Mouse (Mus musculus): ENCODE results near the gene Slc4a11. TPM values are rescaled to one million over a fixed set of nuclear protein-coding genes. Genes with fewer than 3 reads are reported as not detected.

Slc4a11 gene
- polyA plus RNA-seq, 1 experiment from 2014 or later, result 0.14 TPM

DNA sequence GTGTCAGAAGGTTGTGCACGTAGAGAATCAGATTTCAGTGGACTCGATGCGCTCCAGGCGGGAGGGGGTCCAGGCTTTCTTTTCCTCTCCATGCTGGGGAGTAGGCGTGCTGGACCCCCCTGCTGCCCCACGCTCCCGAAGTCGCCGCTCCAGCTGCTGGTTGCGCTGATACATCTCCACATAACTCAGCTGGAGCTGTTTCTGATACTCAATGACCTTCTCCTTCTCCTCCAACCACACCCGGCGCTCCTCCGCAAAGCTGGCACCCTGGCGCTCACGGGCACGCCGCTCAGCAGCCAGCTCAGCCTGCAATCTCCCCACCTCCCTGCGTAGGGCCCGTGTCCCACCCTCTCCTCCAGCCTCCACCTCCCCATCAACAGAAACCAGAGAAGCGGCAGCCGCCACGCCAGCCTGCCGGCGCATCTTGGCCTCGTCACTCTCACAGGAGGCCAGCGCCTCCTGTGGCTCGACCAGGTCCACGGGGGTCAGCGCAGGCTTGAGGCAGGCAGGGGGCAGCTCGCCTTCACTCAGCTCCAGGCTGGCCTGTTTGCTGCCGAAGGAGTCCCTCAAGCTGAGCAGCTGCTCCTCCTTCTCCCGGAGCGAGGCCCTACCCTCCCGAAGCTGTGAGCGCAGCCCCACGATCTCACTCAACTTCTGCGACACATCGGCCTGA, 62.4 kb downstream of the Slc4a11 start:
- H3K9me3 ChIP-seq (ENCODE audit: control insufficient read depth, low read length), result no peaks in the 10 kb centered on the region
- peak overlapping the region; percentile 37 for H3K4me3 ChIP-seq (ENCODE audit: low read depth, low read length)
- 6% methylated on average over 38 of the region's 38 CpGs for WGBS
- no peaks in the 10 kb centered on the region for H3K36me3 ChIP-seq (ENCODE audit: control insufficient read depth, insufficient read depth, low read length)
- DNase-seq (ENCODE audit: low spot score), result peak; percentile 72
- peak overlapping the region; percentile 69 for H3K4me2 ChIP-seq (ENCODE audit: low read length)
- H3K27ac ChIP-seq (ENCODE audit: low read depth), result no peak overlapping the region
- peaks cover 15% of the 10 kb centered on the region for H3K4me1 ChIP-seq (replicated peaks; ENCODE audit: control insufficient read depth, insufficient read depth, low read length)
- H3K27me3 ChIP-seq (replicated peaks; ENCODE audit: control insufficient read depth, insufficient read depth, low read length), result peaks cover 47% of the 10 kb centered on the region
- ATAC-seq (replicated peaks; ENCODE audit: low FRiP score, low TSS enrichment, low read depth), result no peak; the same call in 1 of the 2 replicates
- H3K9ac ChIP-seq (ENCODE audit: low read length), result peak overlapping the region; percentile 35

Other genes starting within 250 kb of the Slc4a11 start
- gene Ptpra, start 247.2 kb downstream of the Slc4a11 start, polyA plus RNA-seq (2014; fragmentation: Nextera tagmentation; extraction: Ambion mirVana), result 95.1 and 98.6 TPM in 2 replicates
- 97.4 and 100 TPM in 2 replicates for gene Mrps26, start 133.8 kb downstream of the Slc4a11 start, polyA plus RNA-seq (2014; fragmentation: Nextera tagmentation; extraction: Ambion mirVana)
- gene Oxt, start 121.3 kb downstream of the Slc4a11 start, polyA plus RNA-seq (2014; fragmentation: Nextera tagmentation; extraction: Ambion mirVana), result not detected in 2 replicates
- gene Avp, start 115.0 kb downstream of the Slc4a11 start, polyA plus RNA-seq (2014; fragmentation: Nextera tagmentation; extraction: Ambion mirVana), result not detected in 2 replicates
- 17.2 and 17.7 TPM in 2 replicates for gene Fastkd5, start 67.5 kb downstream of the Slc4a11 start, polyA plus RNA-seq (2014; fragmentation: Nextera tagmentation; extraction: Ambion mirVana)
- gene Ubox5, start 67.5 kb downstream of the Slc4a11 start, polyA plus RNA-seq (2014; fragmentation: Nextera tagmentation; extraction: Ambion mirVana), result 15.9 and 17.2 TPM in 2 replicates
- gene Lzts3, start 54.7 kb downstream of the Slc4a11 start, polyA plus RNA-seq (2014; fragmentation: Nextera tagmentation; extraction: Ambion mirVana), result 4.0 and 5.2 TPM in 2 replicates
- gene Ddrgk1, start 32.9 kb downstream of the Slc4a11 start, polyA plus RNA-seq (2014; fragmentation: Nextera tagmentation; extraction: Ambion mirVana), result 67.9 and 68.1 TPM in 2 replicates
- 86.7 and 95.7 TPM in 2 replicates for gene Itpa, start 29.9 kb downstream of the Slc4a11 start, polyA plus RNA-seq (2014; fragmentation: Nextera tagmentation; extraction: Ambion mirVana)
- gene 4930402H24Rik, start 208.9 kb upstream of the Slc4a11 start, polyA plus RNA-seq (2014; fragmentation: Nextera tagmentation; extraction: Ambion mirVana), result 33.3 and 34.7 TPM in 2 replicates
- gene Atrn, start 209.0 kb upstream of the Slc4a11 start, polyA plus RNA-seq (2014; fragmentation: Nextera tagmentation; extraction: Ambion mirVana), result 8.4 and 8.5 TPM in 2 replicates